In the genomic region with DNA sequence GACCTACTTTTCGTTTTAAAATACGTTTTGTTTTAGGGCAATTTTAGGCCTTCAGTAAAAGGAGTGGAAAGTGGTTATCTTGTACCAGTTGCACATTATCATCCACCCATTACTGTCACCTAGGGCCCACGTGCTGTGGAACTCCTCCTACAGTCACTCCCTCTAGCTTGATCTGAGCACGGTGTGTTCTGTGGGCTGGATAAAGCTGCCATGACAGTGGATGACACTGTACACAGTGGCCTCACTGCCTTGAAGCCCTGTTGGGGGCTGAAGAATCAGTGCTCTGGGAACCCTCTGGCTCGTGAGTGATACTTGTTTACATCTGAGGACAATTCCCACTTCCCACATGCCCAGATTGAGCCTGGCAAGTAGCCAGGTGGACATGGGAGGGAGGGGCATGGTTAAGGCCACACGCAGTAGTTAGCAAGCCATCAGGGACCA, we compare ENCODE assay signal across 8 mouse cellular contexts. TPM values are rescaled to one million over a fixed set of nuclear protein-coding genes. Genes with fewer than 3 reads are reported as not detected.
DNase-seq lines count a peak whose midpoint lies in the region; ATAC-seq lines count a peak whose summit lies in the region.

No protein-coding gene starts in this region.

- no peaks in the 10 kb centered on the region for H3K27me3 ChIP-seq in heart, embryonic 15.5 days
- H3K27me3 ChIP-seq in megakaryocyte, embryonic 14.5 days (replicated peaks), result no peaks in the 10 kb centered on the region
- H3K27me3 ChIP-seq in stomach, embryonic 15.5 days (replicated peaks), result no peaks in the 10 kb centered on the region

- peak overlapping the region; percentile 75 for H3K4me3 ChIP-seq in heart, embryonic 15.5 days
- H3K4me3 ChIP-seq in megakaryocyte, embryonic 14.5 days (replicated peaks), result peak overlapping the region; percentile 99
- H3K4me3 ChIP-seq in stomach, embryonic 15.5 days (replicated peaks), result peak overlapping the region; percentile 90

- H3K4me2 ChIP-seq in heart, embryonic 15.5 days, result peak overlapping the region; percentile 84
- H3K4me2 ChIP-seq in stomach, embryonic 15.5 days, result peak overlapping the region; percentile 93

- peak overlapping the region; percentile 83 for H3K9ac ChIP-seq in heart, embryonic 15.5 days
- H3K9ac ChIP-seq in stomach, embryonic 15.5 days, result peak overlapping the region; percentile 75

- DNase-seq in embryo, embryonic 11 days, result peak; percentile 16
- DNase-seq in embryo, embryonic 10 days (ENCODE audit: low spot score), result no peak
- DNase-seq in NIH3T3 (ENCODE audit: low read depth), result peak; percentile 68
- peak; percentile 44 to 56 for DNase-seq in cerebellum, postnatal 25 days
- peak; percentile 30 to 69 for DNase-seq in kidney, postnatal 25 days

- ATAC-seq in heart, embryonic 15.5 days (replicated peaks; ENCODE audit: insufficient number of reproducible peaks, insufficient read depth, low FRiP score, low read depth), result no peak
- no peak for ATAC-seq in stomach, embryonic 15.5 days (ENCODE audit: insufficient read depth, low FRiP score, low read depth)

- 4% methylated on average over 6 of the region's 6 CpGs for WGBS in heart, embryonic 15.5 days
- 2% methylated on average over 6 of the region's 6 CpGs for WGBS in stomach, embryonic 15.5 days

- peak overlapping the region; percentile 93 for H3K27ac ChIP-seq in heart, embryonic 15.5 days
- H3K27ac ChIP-seq in stomach, embryonic 15.5 days, result peak overlapping the region; percentile 92

- H3K9me3 ChIP-seq in heart, embryonic 15.5 days (replicated peaks), result no peaks in the 10 kb centered on the region
- H3K9me3 ChIP-seq in megakaryocyte, embryonic 14.5 days, result no peaks in the 10 kb centered on the region
- H3K9me3 ChIP-seq in stomach, embryonic 15.5 days, result no peaks in the 10 kb centered on the region

- peaks cover 56% of the 10 kb centered on the region for H3K4me1 ChIP-seq in heart, embryonic 15.5 days (replicated peaks)
- H3K4me1 ChIP-seq in megakaryocyte, embryonic 14.5 days, result peaks cover 88% of the 10 kb centered on the region
- H3K4me1 ChIP-seq in stomach, embryonic 15.5 days, result peaks cover 22% of the 10 kb centered on the region

- H3K36me3 ChIP-seq in heart, embryonic 15.5 days, result peaks cover 7% of the 10 kb centered on the region; the same call in 1 of the 2 replicates
- H3K36me3 ChIP-seq in megakaryocyte, embryonic 14.5 days (replicated peaks; ENCODE audit: low read length), result peaks cover 64% of the 10 kb centered on the region
- peaks cover 17% of the 10 kb centered on the region; the same call in 1 of the 2 replicates for H3K36me3 ChIP-seq in stomach, embryonic 15.5 days

RNA-seq across cellular contexts. Expression of a gene that starts 1.2 kb away (rescaled TPM):
- 132 and 146 TPM in 2 replicates for polyA plus RNA-seq in heart, embryonic 15.5 days (2015; fragmentation: Nextera tagmentation; extraction: Ambion mirVana)
- 55.5 and 58.7 TPM in 2 replicates for polyA plus RNA-seq in megakaryocyte, embryonic 14.5 days (2012; ENCODE audit: insufficient read depth, low replicate concordance)
- polyA plus RNA-seq in stomach, embryonic 15.5 days (2015; fragmentation: Nextera tagmentation; extraction: Ambion mirVana), result 142 and 144 TPM in 2 replicates

RNA-seq across cellular contexts. Expression of a gene that starts 52.9 kb away (rescaled TPM):
- 32.4 and 38.9 TPM in 2 replicates for polyA plus RNA-seq in heart, embryonic 15.5 days (2015; fragmentation: Nextera tagmentation; extraction: Ambion mirVana)
- 1.5 and 3.4 TPM in 2 replicates for polyA plus RNA-seq in megakaryocyte, embryonic 14.5 days (2012; ENCODE audit: insufficient read depth, low replicate concordance)
- polyA plus RNA-seq in stomach, embryonic 15.5 days (2015; fragmentation: Nextera tagmentation; extraction: Ambion mirVana), result 48.6 and 53.1 TPM in 2 replicates
